Mouse (Mus musculus) embryonic facial prominence, embryonic 14.5 days (tissue): ENCODE measurements at regions not wholly inside any gene's neighbourhood (a gene's known extent, or its start where the extent isn't known, plus 50 kb on each side); places are given as distances from the start of the nearest gene placed in this dataset.

Experiments used
- ATAC-seq: fragments of 200-750 bp; cut with Nextera tagmentation; 2 replicates; pipeline ENCODE4 v1.8.0; 2017; ENCODE audit warnings: low read depth, moderate number of reproducible peaks, moderate TSS enrichment
- DNase-seq: peaks from one replicate; pipeline ENCODE4 v3.0.0-alpha.2; 2015; ENCODE audit warnings: low spot score
- H3K27ac ChIP-seq: fragments of 300-500 bp; sonication (generic); replicated peaks from 2 replicates; pipeline ENCODE4 v1.5.1; 2014; ENCODE audit warnings: low read depth, mild to moderate bottlenecking, low read length, moderate library complexity
- H3K27me3 ChIP-seq: fragments of 300-500 bp; sonication (generic); replicated peaks from 2 replicates; pipeline ENCODE4 v1.6.1; 2014; ENCODE audit warnings: low read length; ENCODE audit not compliant: control insufficient read depth, insufficient read depth
- H3K36me3 ChIP-seq: fragments of 300-500 bp; sonication (generic); 2 replicates; pipeline ENCODE4 v1.6.1; 2014; ENCODE audit warnings: low read length, mixed read lengths; ENCODE audit not compliant: control insufficient read depth, insufficient read depth
- H3K4me1 ChIP-seq: fragments of 300-500 bp; sonication (generic); 2 replicates; pipeline ENCODE4 v1.6.1; 2014; ENCODE audit warnings: antibody characterized with exemption, low read length; ENCODE audit not compliant: control insufficient read depth, insufficient read depth
- H3K4me2 ChIP-seq: fragments of 300-500 bp; sonication (generic); 2 replicates; pipeline ENCODE4 v1.6.1; 2014; ENCODE audit warnings: low read depth, mild to moderate bottlenecking, low read length, moderate library complexity, mixed read lengths
- H3K4me3 ChIP-seq: fragments of 300-500 bp; sonication (generic); 2 replicates; pipeline ENCODE4 v1.5.1; 2014; ENCODE audit warnings: low read depth, mild to moderate bottlenecking, low read length
- H3K9ac ChIP-seq: fragments of 300-500 bp; sonication (generic); 2 replicates; pipeline ENCODE4 v1.6.1; 2014; ENCODE audit warnings: low read depth, mild to moderate bottlenecking, low read length, moderate library complexity, mixed read lengths
- H3K9me3 ChIP-seq: fragments of 300-500 bp; sonication (generic); 2 replicates; pipeline ENCODE4 v1.6.1; 2016; ENCODE audit warnings: low read length; ENCODE audit not compliant: control insufficient read depth
- whole genome bisulfite sequencing: fragments of 180-500 bp; shearing (Covaris S2); extraction: QIAGEN DNeasy Blood & Tissue Kit; methylation state at CpG from one replicate; pipeline ENCODE4 v1.1.7; 2014; 5-methylcytosine and 5-hydroxymethylcytosine counted together

GRCm38 (mm10) chr8:26432161-26432919 is 313.0 kb downstream of the Gm45692 start:
- H3K27ac ChIP-seq: no peak overlapping the region
- no peak overlapping the region for H3K4me2 ChIP-seq
- ATAC-seq (no peak), DNase-seq (no peak)
- H3K4me3 ChIP-seq: no peak overlapping the region
- no peaks in the 10 kb centered on the region for H3K4me1 ChIP-seq
- no peaks in the 10 kb centered on the region for H3K36me3 ChIP-seq
- no peak overlapping the region for H3K9ac ChIP-seq
- 82% methylated on average over 14 of the region's 14 CpGs for WGBS
- no peaks in the 10 kb centered on the region for H3K27me3 ChIP-seq
- H3K9me3 ChIP-seq: no peaks in the 10 kb centered on the region

- H3K9me3 ChIP-seq: no peaks in the 10 kb centered on the region
- ATAC-seq: no peak
- no peaks in the 10 kb centered on the region for H3K36me3 ChIP-seq
- H3K9ac ChIP-seq: no peak overlapping the region
- no peak for DNase-seq
- H3K4me3 ChIP-seq: no peak overlapping the region
- peaks cover 4% of the 10 kb centered on the region; the same call in 1 of the 2 replicates for H3K4me1 ChIP-seq
- H3K27ac ChIP-seq: no peak overlapping the region
- H3K27me3 ChIP-seq: no peaks in the 10 kb centered on the region
- WGBS: 89% methylated on average over 11 of the region's 11 CpGs
- no peak overlapping the region for H3K4me2 ChIP-seq
These were observed 316.9 kb downstream of the Gm45692 start for GRCm38 (mm10) chr8:26436236-26436635.

- Histone ChIP-seq H3K36me3 (no peaks in the 10 kb centered on the region), H3K9me3 (no peaks in the 10 kb centered on the region), H3K4me1 (peaks cover 4% of the 10 kb centered on the region; the same call in 1 of the 2 replicates), H3K27ac (no peak overlapping the region), H3K4me2 (no peak overlapping the region), H3K4me3 (no peak overlapping the region), H3K9ac (no peak overlapping the region; the same call in 1 of the 2 replicates), H3K27me3 (no peaks in the 10 kb centered on the region)
- DNase-seq (no peak), ATAC-seq (no peak)
- 68% methylated on average over 3 of the region's 3 CpGs for WGBS
These were observed 318.2 kb downstream of the Gm45692 start for GRCm38 (mm10) chr8:26437571-26437970.

DNA sequence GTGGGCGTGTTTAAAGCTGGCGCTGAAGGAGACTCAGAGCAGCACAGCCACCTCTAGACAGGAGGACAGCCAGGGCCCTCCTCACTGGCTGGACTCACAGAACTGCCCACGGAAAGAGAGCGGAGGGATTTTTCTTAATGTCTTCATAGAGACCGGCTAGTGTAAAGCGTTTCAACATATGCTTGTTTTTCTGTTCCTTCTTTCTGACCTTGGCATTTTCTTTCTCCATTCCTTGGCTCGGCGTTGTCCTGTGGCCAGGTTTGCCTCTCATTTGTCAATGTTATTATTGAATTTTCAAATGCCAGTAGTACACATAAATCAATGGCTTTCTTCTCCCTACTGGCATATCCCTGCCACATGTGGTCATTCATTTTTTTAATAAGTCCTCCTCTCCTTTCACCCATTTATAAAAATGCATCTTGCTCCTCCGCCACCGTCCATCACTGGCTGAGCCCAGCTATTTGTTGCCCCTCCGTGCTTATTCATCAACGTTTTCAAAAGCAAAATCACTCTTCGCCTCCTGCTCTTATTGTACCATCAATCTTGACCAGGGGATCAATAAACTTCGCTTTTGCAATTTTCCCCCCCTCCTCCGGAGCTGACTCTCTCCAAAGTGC is 319.0 kb downstream of the Gm45692 start:
- ATAC-seq: no peak
- no peak for DNase-seq
- Histone ChIP-seq H3K4me1 (peaks cover 4% of the 10 kb centered on the region; the same call in 1 of the 2 replicates), H3K27ac (no peak overlapping the region), H3K27me3 (no peaks in the 10 kb centered on the region), H3K9me3 (no peaks in the 10 kb centered on the region), H3K9ac (no peak overlapping the region), H3K4me3 (no peak overlapping the region), H3K36me3 (no peaks in the 10 kb centered on the region), H3K4me2 (peak overlapping the region; percentile 33)
- 78% methylated on average over 15 of the region's 15 CpGs for WGBS

- no peak for DNase-seq
- H3K36me3 ChIP-seq: no peaks in the 10 kb centered on the region
- WGBS: 35% methylated on average over 16 of the region's 16 CpGs
- H3K4me3 ChIP-seq: no peak overlapping the region
- no peaks in the 10 kb centered on the region for H3K9me3 ChIP-seq
- H3K27ac ChIP-seq: no peak overlapping the region
- no peak overlapping the region for H3K9ac ChIP-seq
- H3K27me3 ChIP-seq: no peaks in the 10 kb centered on the region
- peaks cover 4% of the 10 kb centered on the region; the same call in 1 of the 2 replicates for H3K4me1 ChIP-seq
- peak overlapping the region; percentile 33 for H3K4me2 ChIP-seq
- no peak for ATAC-seq
These were observed 319.5 kb downstream of the Gm45692 start for GRCm38 (mm10) chr8:26438877-26439276.

DNA sequence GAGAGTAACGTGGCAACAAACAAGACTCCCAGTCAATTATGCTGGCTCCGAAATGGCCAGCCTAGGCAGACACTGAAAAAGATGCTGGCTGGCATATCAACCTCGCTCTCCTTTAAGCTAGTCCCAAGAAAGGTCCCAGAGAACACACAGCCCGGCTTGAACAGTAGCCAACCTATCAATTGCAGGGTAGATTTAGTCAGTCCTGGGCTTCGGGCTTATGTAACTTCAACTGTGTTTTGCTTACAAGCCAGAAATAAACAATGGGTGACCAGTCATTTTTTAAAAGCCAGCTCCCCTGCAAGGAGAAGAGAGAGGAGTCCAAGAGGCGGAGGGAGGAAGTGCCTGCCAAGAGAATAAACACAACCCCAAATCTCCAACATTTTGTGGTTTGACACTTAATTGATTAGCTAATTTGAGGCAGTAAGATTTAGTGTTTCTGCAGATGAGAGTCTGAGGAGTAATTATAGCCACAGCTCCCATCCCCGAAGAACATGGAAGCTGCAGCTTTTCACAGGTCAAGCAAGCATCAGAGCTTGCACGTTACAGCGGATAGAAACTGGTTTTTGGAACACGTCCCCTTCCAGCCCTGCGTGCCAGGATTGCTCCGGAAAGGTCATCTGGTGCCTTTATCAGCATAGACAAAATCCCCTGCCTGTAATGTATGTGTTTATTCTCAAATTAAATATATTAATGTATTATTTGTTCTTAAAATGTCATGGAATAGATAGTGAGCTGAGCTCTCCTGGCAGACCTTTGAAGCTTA is 322.1 kb downstream of the Gm45692 start:
- no peak for DNase-seq
- Histone ChIP-seq H3K4me2 (no peak overlapping the region), H3K4me3 (no peak overlapping the region), H3K27me3 (no peaks in the 10 kb centered on the region), H3K36me3 (no peaks in the 10 kb centered on the region), H3K9ac (no peak overlapping the region), H3K27ac (no peak overlapping the region), H3K4me1 (peaks cover 4% of the 10 kb centered on the region; the same call in 1 of the 2 replicates), H3K9me3 (no peaks in the 10 kb centered on the region)
- 63% methylated on average over 12 of the region's 12 CpGs for WGBS
- no peak for ATAC-seq

DNA sequence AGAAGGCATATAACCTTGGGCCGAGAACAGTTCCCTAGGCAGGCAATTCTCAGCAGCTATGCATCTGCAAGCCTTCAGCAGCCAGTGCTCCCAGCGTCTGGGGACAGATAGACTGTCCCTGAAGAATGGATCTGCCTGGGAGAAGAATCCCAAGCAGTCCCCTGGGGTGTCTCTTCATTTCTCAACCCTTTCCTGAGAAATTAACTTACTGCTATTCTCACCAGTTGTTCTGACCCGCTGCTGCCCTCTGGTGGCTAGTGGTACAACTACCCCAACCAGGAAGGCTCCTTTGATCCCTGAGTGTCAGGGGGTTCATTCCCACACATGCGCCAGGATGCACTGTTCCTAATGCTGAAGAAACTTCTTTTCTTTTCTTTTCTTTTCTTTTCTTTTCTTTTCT is 323.7 kb downstream of the Gm45692 start:
- Histone ChIP-seq H3K27me3 (no peaks in the 10 kb centered on the region), H3K4me3 (no peak overlapping the region), H3K27ac (no peak overlapping the region), H3K9me3 (no peaks in the 10 kb centered on the region), H3K4me1 (peaks cover 4% of the 10 kb centered on the region; the same call in 1 of the 2 replicates), H3K36me3 (no peaks in the 10 kb centered on the region), H3K4me2 (no peak overlapping the region), H3K9ac (no peak overlapping the region)
- 41% methylated on average over 4 of the region's 4 CpGs for WGBS
- ATAC-seq: no peak
- peak; percentile 68 for DNase-seq

DNA sequence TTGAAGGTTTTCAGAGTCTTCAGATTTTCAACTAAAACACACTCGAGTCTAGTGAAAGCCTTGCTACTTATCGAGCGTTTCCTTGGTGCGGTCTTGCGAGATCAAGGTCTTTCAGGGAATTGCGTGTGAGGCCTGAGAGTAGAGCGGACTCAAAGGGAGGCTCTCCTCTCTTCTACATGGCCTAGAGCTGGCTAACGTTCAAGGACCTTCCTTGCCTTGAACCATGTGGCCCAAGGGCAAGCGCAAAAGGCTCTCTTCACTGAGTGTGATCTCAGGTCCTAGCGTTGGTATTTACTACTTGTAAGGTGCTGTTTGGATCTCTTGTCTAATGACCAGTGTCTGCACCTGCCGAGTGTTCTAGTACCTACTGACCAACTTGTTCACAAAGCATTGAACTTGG is 324.4 kb downstream of the Gm45692 start:
- Histone ChIP-seq H3K4me1 (no peaks in the 10 kb centered on the region), H3K9ac (no peak overlapping the region), H3K4me3 (no peak overlapping the region), H3K36me3 (no peaks in the 10 kb centered on the region), H3K27me3 (no peaks in the 10 kb centered on the region), H3K4me2 (no peak overlapping the region), H3K9me3 (no peaks in the 10 kb centered on the region), H3K27ac (no peak overlapping the region)
- WGBS: 94% methylated on average over 11 of the region's 11 CpGs
- no peak for ATAC-seq
- DNase-seq: no peak
